Mouse (Mus musculus): Measurements from ENCODE around the gene Nhsl2. TPM values are rescaled to one million over a fixed set of nuclear protein-coding genes. Genes with fewer than 3 reads are reported as not detected.
A peak's percentile ranks its signal among the peaks of the same experiment; 100 is the strongest.

The Nhsl2 gene
- polyA plus RNA-seq, 1 experiment from 2014 or later, result 0.76 TPM

DNA sequence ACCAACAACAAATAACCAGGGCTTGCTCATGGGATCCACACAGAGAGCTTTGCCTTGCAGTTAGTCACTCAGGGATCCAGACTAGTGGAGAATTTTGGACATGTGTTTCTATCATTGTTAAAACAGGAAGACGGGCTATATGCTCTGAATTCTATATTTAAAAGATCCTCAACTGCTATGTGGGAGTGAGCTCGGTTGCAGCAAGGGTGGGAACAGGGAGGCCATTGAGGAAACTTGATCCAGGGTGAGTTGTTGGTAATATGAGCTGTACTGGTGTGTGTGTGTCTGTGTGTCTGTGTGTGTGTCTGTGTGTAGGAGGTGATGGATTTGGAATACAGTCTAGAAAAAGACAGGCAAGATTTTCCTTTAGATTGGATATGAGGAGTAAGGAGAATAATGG lies 25.7 kb downstream of the Nhsl2 start:
- no peaks in the 10 kb centered on the region for H3K36me3 ChIP-seq
- H3K27ac ChIP-seq, result no peak overlapping the region
- H3K9ac ChIP-seq, result no peak overlapping the region
- ATAC-seq (ENCODE audit: low read depth) (no peak), DNase-seq (no peak)
- 33% methylated on average over 2 of the region's 2 CpGs for WGBS (ENCODE audit: insufficient replicate concordance)
- no peak overlapping the region for H3K4me2 ChIP-seq
- H3K27me3 ChIP-seq, result peaks cover 33% of the 10 kb centered on the region
- H3K9me3 ChIP-seq (replicated peaks), result no peaks in the 10 kb centered on the region
- H3K4me1 ChIP-seq (replicated peaks), result peaks cover 6% of the 10 kb centered on the region; the same call in 1 of the 2 replicates
- no peak overlapping the region for H3K4me3 ChIP-seq (replicated peaks)

DNA sequence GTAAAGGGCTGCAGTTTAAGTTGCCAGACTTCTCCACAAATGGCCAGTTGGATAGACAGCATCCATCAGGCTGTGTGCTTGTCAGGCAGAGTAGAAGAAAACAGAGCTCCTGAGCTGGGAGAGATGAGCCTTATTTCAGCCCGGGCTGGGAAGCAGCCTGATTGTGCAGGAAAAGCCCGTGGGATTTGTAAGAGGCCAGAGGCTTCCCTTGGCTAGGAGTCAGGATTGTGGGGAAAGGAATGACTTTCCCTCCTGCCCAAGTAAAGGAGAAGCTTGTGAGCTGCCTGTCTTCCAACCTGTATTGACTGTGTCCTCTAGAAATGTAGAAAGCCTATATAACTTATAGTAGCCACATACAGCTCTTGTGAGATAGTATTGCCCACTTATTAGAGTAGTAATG lies 27.0 kb downstream of the Nhsl2 start:
- WGBS (ENCODE audit: insufficient replicate concordance), result 45% methylated on average over 2 of the region's 2 CpGs
- DNase-seq (no peak), ATAC-seq (ENCODE audit: low read depth) (no peak)
- Histone ChIP-seq H3K27ac (no peak overlapping the region), H3K36me3 (no peaks in the 10 kb centered on the region), H3K4me1 (replicated peaks) (peaks cover 6% of the 10 kb centered on the region; the same call in 1 of the 2 replicates), H3K9ac (no peak overlapping the region), H3K4me2 (no peak overlapping the region), H3K27me3 (peaks cover 37% of the 10 kb centered on the region), H3K4me3 (replicated peaks) (no peak overlapping the region), H3K9me3 (replicated peaks) (no peaks in the 10 kb centered on the region)

DNA sequence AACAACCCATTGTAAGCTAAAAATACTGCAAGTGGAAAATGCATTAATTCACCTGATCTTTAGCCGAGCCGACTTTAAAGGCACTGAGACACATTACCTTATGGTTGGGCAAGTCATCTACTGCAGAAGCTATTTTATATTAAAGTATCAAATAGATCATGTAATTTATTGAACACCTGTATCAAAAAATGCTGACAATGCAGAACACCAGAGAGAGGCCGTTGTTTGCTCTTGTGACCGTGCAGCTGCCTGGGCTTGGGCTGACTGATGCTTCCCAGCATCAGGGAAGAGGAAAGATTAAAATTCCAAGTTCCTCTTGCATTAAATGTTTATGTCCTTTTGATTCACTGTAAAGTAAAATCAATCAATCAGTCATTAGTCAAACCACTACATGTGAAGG lies 28.7 kb downstream of the Nhsl2 start:
- H3K4me3 ChIP-seq (replicated peaks), result no peak overlapping the region
- H3K9me3 ChIP-seq (replicated peaks), result no peaks in the 10 kb centered on the region
- peaks cover 43% of the 10 kb centered on the region for H3K27me3 ChIP-seq
- no peak overlapping the region for H3K9ac ChIP-seq
- WGBS (ENCODE audit: insufficient replicate concordance), result 76% methylated on average over 4 of the region's 4 CpGs
- DNase-seq (no peak), ATAC-seq (ENCODE audit: low read depth) (no peak)
- H3K36me3 ChIP-seq, result no peaks in the 10 kb centered on the region
- peaks cover 6% of the 10 kb centered on the region; the same call in 1 of the 2 replicates for H3K4me1 ChIP-seq (replicated peaks)
- no peak overlapping the region for H3K27ac ChIP-seq
- no peak overlapping the region for H3K4me2 ChIP-seq

DNA sequence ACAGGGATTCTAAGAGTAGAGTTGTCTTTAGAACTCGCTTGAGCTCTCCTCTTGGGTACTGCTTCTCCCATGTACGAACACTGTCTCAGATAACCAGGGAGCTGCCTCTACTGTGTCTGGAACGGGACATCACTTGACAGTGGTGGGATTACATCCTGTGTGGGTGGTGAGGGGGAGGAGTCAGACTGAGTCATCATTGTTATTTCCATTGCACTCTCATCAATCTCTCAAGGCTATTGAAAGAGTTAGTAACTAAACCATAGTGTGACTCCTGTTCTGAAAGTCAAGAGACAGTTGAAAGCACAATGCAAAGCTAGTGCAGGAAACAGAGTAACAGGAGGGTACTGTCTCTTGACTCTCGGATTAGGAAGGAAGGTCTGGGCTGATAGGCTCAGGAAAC lies 29.4 kb downstream of the Nhsl2 start:
- no peak for DNase-seq
- no peak overlapping the region for H3K9ac ChIP-seq
- peaks cover 43% of the 10 kb centered on the region for H3K27me3 ChIP-seq

DNA sequence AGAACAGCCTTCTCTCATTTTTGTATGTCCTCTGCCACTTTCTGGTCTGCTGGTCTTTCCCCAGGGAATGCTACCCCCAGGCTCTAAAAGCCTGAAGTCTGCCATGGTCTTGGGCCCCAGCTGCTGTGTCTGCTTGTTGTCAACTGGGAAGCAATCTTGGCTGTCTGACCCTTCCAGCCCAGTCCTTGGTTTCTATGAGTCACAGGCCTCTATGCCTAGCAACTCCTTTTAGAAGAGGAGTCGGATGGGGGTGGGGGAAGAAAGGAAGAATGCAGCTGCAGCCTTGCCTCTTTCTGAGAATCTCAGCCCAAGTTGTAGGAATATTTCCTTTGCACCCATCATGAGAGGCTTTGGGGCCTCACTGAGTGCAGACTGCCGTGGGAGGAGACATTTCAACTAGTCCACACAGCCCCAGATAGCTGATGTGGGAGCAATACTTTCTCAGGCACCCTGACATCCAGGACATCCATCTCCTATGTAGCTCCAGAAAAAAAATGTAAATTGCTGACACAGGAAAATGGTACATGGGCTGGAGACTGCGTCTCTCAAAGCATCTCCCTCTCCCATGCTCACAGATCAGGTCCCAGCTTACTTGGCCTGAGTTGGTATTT lies 33.1 kb downstream of the Nhsl2 start:
- Histone ChIP-seq H3K4me2 (no peak overlapping the region), H3K4me1 (replicated peaks) (no peaks in the 10 kb centered on the region), H3K27me3 (peaks cover 25% of the 10 kb centered on the region; the same call in 1 of the 2 replicates), H3K27ac (no peak overlapping the region), H3K4me3 (replicated peaks) (no peak overlapping the region), H3K36me3 (no peaks in the 10 kb centered on the region), H3K9ac (no peak overlapping the region), H3K9me3 (replicated peaks) (no peaks in the 10 kb centered on the region)
- DNase-seq (no peak), ATAC-seq (ENCODE audit: low read depth) (no peak)
- 40% methylated on average over 3 of the region's 3 CpGs for WGBS (ENCODE audit: insufficient replicate concordance)

More for the DNA sequence above, 29.4 kb downstream of the Nhsl2 start:
- Histone ChIP-seq H3K4me2 (no peak overlapping the region), H3K36me3 (no peaks in the 10 kb centered on the region), H3K4me3 (replicated peaks) (no peak overlapping the region), H3K27ac (no peak overlapping the region), H3K9me3 (replicated peaks) (no peaks in the 10 kb centered on the region), H3K4me1 (replicated peaks) (peaks cover 6% of the 10 kb centered on the region; the same call in 1 of the 2 replicates)
- WGBS (ENCODE audit: insufficient replicate concordance), result 34% methylated on average over 4 of the region's 4 CpGs
- no peak for ATAC-seq (ENCODE audit: low read depth)

DNA sequence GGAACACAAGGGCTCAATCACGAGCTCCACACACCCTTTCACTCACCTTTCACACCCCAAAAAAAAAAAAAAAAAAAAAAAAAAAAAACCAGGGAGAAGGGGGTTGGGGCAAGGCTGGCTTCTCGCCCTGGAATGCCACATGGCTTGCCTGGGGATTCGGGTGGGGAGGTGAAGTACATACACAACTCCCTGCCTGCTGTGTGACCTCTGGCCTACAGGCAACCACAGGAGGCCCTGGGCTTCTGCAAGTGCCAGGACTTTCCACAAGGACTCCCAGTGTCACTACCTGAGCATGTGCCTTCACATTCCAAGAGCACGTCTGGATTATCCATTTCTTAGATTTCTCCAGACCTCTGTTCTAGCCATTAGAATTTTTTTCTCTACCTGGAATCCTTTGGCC lies 40.2 kb downstream of the Nhsl2 start:
- 59% methylated on average over 4 of the region's 4 CpGs for WGBS (ENCODE audit: insufficient replicate concordance)
- no peak overlapping the region for H3K9ac ChIP-seq
- no peak overlapping the region for H3K4me2 ChIP-seq
- peaks cover 4% of the 10 kb centered on the region; the same call in 1 of the 2 replicates for H3K27me3 ChIP-seq
- H3K9me3 ChIP-seq (replicated peaks), result no peaks in the 10 kb centered on the region
- H3K4me1 ChIP-seq (replicated peaks), result no peaks in the 10 kb centered on the region
- DNase-seq (no peak), ATAC-seq (ENCODE audit: low read depth) (no peak)
- no peak overlapping the region for H3K27ac ChIP-seq
- H3K36me3 ChIP-seq, result no peaks in the 10 kb centered on the region
- no peak overlapping the region for H3K4me3 ChIP-seq (replicated peaks)

DNA sequence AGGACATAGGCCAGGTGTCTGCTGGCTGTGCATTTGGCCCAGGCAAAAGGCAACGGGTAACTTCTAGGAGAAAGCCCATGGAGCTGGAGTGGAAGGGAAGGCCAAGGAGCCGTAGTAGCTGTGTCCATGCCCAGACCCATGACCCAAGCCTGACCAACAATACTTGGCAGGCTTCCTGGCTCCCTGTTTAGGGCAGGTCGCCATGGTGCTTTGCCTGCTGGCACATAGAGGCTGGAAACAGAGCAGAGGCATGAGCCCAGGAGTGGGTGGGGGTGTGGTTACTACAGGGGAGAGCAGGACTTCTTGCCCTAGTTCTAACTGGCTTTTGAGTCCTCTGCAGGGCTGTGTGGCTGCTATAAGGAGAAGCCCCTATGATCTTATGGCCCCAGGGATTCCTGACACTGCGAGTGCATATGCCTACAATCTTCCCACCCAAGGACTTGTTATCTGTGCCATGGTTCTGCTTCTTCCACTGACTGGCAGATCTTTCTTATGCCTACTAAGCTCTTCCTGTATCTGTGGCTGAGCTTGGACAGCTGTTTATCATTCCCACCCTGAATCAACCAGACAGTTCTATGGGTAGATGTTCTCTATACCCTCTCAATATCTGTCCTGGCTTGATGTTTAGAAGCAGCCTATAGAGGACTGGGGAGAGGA lies 40.8 kb downstream of the Nhsl2 start:
- 53% methylated on average over 4 of the region's 4 CpGs for WGBS (ENCODE audit: insufficient replicate concordance)
- Histone ChIP-seq H3K27me3 (peaks cover 4% of the 10 kb centered on the region; the same call in 1 of the 2 replicates), H3K4me3 (replicated peaks) (no peak overlapping the region), H3K9ac (no peak overlapping the region), H3K4me1 (replicated peaks) (no peaks in the 10 kb centered on the region), H3K27ac (no peak overlapping the region), H3K4me2 (no peak overlapping the region), H3K9me3 (replicated peaks) (no peaks in the 10 kb centered on the region), H3K36me3 (no peaks in the 10 kb centered on the region)
- peak; percentile 50; the same call in 1 of the 2 replicates for ATAC-seq (ENCODE audit: low read depth)
- DNase-seq, result no peak

DNA sequence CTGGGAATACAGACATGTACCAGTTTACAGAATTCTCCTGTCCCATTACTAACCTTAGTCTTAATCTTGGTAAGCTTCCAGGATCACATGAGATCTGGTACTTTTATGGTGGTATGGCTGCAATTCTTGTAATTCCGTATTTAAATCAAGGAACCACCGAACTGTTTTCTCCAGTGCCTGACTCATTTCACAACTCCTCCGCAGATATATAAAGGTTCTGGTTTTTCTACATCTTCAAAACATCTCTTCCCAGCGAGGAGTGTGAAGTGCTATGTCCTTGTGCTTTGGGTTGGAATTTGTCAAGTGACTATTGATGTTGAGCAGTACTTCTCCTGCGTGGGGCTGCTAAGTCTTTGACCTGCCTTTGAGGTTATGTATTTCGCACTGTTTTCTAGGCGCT lies 44.6 kb downstream of the Nhsl2 start:
- Histone ChIP-seq H3K4me3 (replicated peaks) (no peak overlapping the region), H3K9me3 (replicated peaks) (no peaks in the 10 kb centered on the region), H3K4me1 (replicated peaks) (no peaks in the 10 kb centered on the region), H3K9ac (no peak overlapping the region), H3K36me3 (no peaks in the 10 kb centered on the region), H3K4me2 (no peak overlapping the region), H3K27ac (no peak overlapping the region), H3K27me3 (peaks cover 6% of the 10 kb centered on the region)
- no peak for DNase-seq
- ATAC-seq (ENCODE audit: low read depth), result no peak
- 64% methylated on average over 7 of the region's 7 CpGs for WGBS (ENCODE audit: insufficient replicate concordance)

DNA sequence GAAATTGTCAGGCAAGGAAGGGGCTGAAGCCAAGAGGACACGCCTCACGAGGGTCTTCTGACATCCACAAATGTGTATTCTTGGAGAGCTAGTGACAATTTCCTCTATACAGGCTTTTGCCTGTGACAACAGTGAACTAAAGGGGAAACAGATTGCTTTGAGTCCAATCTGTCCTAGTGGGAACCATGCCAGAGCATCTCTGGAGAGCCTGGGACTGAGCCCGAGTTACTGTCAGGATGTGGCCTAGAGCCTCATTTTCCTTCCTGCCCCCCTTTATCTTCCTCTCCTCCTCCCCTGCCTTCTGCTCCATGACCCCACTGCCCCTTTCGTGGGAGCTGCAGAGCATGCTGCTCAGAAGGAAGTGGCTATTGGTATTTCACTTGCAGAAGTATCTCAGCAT lies 49.2 kb downstream of the Nhsl2 start:
- 30% methylated on average over 4 of the region's 4 CpGs for WGBS (ENCODE audit: insufficient replicate concordance)
- no peak for ATAC-seq (ENCODE audit: low read depth)
- no peaks in the 10 kb centered on the region for H3K4me1 ChIP-seq (replicated peaks)
- H3K9me3 ChIP-seq (replicated peaks), result no peaks in the 10 kb centered on the region
- no peak for DNase-seq
- H3K27ac ChIP-seq, result no peak overlapping the region
- H3K27me3 ChIP-seq, result peaks cover 13% of the 10 kb centered on the region
- H3K4me3 ChIP-seq (replicated peaks), result no peak overlapping the region
- no peak overlapping the region for H3K9ac ChIP-seq
- no peak overlapping the region for H3K4me2 ChIP-seq
- H3K36me3 ChIP-seq, result no peaks in the 10 kb centered on the region

DNA sequence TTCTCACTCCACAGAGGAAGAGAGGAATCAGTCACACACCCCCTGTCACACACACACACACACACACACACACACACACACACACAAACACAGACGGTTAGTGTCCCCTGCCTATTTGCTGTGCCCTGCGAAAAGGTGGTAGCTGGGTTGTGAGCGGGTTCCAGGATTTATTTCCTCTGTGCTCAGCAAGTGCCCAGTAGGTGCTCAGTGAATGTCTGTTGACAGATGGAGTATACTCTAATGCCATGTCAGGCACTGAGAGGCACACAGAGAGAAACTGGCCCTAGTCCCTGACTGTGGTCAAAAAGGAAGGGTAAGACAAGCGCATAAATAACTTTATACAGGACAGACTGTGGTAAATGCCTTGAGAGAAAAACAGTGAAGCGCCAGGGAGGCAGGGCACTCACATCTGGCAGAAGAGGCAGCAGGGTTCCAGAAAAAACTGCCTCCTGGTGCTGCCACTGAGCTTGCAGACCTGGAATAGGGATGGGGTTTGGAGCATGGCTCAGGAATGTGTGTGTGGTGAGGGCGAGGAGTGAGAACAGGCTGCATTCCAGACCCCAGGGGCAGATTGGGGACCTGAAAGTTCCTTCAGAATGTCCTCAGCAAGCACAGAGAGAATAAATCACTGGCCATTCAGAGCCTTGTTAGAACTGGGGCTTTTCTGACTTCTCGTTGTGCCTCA lies 52.8 kb downstream of the Nhsl2 start:
- Histone ChIP-seq H3K9ac (no peak overlapping the region), H3K9me3 (replicated peaks) (no peaks in the 10 kb centered on the region), H3K27ac (no peak overlapping the region), H3K36me3 (no peaks in the 10 kb centered on the region), H3K4me1 (replicated peaks) (no peaks in the 10 kb centered on the region), H3K4me3 (replicated peaks) (no peak overlapping the region), H3K4me2 (no peak overlapping the region), H3K27me3 (peaks cover 13% of the 10 kb centered on the region)
- 60% methylated on average over 7 of the region's 7 CpGs for WGBS (ENCODE audit: insufficient replicate concordance)
- ATAC-seq (ENCODE audit: low read depth) (no peak), DNase-seq (no peak)

DNA sequence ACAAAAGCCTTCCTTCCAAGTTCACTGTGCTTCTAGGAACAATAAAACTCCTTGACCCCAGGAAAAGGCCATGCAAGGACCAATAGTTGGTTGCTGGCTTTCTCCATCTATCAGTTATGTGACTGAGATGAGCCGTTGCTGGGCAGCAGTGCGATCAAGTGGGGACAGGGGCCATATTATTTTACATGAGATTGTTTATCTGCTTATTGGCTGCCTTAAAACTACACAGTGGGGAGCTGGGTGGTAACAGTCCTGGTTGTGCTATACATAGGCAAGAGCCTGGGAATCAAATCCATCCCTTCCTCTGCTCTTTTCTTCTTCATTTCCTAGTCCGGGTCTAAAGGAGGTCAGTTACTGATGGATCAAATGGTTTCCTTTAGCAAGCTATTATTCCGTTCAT lies 53.4 kb downstream of the Nhsl2 start:
- Histone ChIP-seq H3K4me1 (replicated peaks) (no peaks in the 10 kb centered on the region), H3K27me3 (peaks cover 13% of the 10 kb centered on the region), H3K27ac (no peak overlapping the region), H3K4me3 (replicated peaks) (no peak overlapping the region), H3K36me3 (no peaks in the 10 kb centered on the region), H3K9me3 (replicated peaks) (no peaks in the 10 kb centered on the region), H3K9ac (no peak overlapping the region), H3K4me2 (no peak overlapping the region)
- WGBS (ENCODE audit: insufficient replicate concordance), result 73% methylated on average over 4 of the region's 4 CpGs
- ATAC-seq (ENCODE audit: low read depth) (no peak), DNase-seq (no peak)

Measured in liver, embryonic 13.5 days (tissue).